Mouse (Mus musculus) G1E (cell line): ENCODE results near the gene Gtsf1.

ENCODE experiments used
- CTCF ChIP-seq: IDR thresholded peaks from 2 replicates; pipeline ENCODE4 v1.5.1; 2012; ENCODE audit warnings: low read depth, low read length, inconsistent platforms, mixed read lengths
- GATA1 ChIP-seq: IDR thresholded peaks from 2 replicates; pipeline ENCODE4 v1.6.1; 2012; ENCODE audit warnings: borderline replicate concordance, low read length, inconsistent platforms, mixed read lengths
- GATA2 ChIP-seq: IDR thresholded peaks from 2 replicates; pipeline ENCODE4 v1.6.1; 2012; ENCODE audit warnings: low read depth, low read length, inconsistent platforms, borderline replicate concordance
- POLR2AphosphoS5 ChIP-seq: IDR thresholded peaks from 2 replicates; pipeline ENCODE4 v1.6.1; 2012; ENCODE audit warnings: low read depth, low read length, inconsistent platforms; ENCODE audit not compliant: insufficient replicate concordance
- TAL1 ChIP-seq: conservative IDR thresholded peaks from 2 replicates; pipeline ENCODE4 v1.6.1; 2012; ENCODE audit warnings: low read depth, low read length, inconsistent platforms, mixed read lengths

GRCm38 (mm10) chr15:103372461-103372860 lies 57.8 kb downstream of the Gtsf1 start:
- no peak for TF ChIP-seq CTCF
- TF ChIP-seq GATA1: no peak
- no peak for TF ChIP-seq POLR2AphosphoS5
- TF ChIP-seq GATA2: no peak
- no peak for TF ChIP-seq TAL1
